Mouse (Mus musculus) erythroblast, embryonic 14.5 days (primary cell): Measurements from ENCODE around the gene Trak1.

Source experiments
- GATA1 ChIP-seq: IDR thresholded peaks from 2 replicates; pipeline ENCODE4 v1.6.1; 2012; ENCODE audit warnings: low read length, inconsistent platforms, mixed read lengths
- TAL1 ChIP-seq: IDR thresholded peaks from 3 replicates; pipeline ENCODE4 v1.6.1; 2012; ENCODE audit warnings: low read length, inconsistent platforms, mixed read lengths

DNA sequence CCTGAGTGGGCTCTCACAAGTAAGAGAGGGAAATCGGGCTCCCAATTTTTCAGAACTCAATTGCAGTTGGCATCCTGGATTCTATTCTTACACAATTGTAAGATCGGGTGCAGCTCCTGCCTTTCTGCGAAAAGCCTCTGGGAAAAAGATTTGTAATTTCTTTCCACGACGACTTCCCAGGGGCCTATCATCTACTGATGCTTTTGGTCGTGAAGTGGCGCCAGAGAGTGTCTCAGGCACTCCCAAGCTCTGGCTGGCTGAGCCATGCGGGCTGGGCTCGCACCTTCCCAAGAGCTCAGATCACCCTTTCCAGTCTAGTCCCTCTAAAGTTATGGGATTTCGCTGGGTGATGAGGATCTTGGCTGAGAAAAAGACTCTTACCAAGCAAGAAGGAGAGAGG lies 198.8 kb downstream of the Trak1 start:
- TF ChIP-seq TAL1 (no peak), GATA1 (no peak)
